Mouse (Mus musculus) lung, postnatal 0 days (tissue): ENCODE measurements around the gene Sytl2.

Experiments
- CTCF ChIP-seq: IDR thresholded peaks from 2 replicates; pipeline ENCODE4 v1.5.1; 2016; ENCODE audit warnings: antibody characterized with exemption, mild to moderate bottlenecking
- EP300 ChIP-seq: IDR thresholded peaks from 2 replicates; pipeline ENCODE4 v1.6.1; 2016; ENCODE audit warnings: antibody characterized with exemption, mild to moderate bottlenecking, control low read depth

GRCm38 (mm10) chr7:90456845-90457468, 154.9 kb downstream of the Sytl2 start, which contains the start of gene Tmem126a:
- TF ChIP-seq EP300: no peak
- peak; percentile 65 for TF ChIP-seq CTCF
